Mouse (Mus musculus) gonadal fat pad, adult 2 months (tissue): ENCODE results near the gene Tecrl. TPM values are rescaled to one million over a fixed set of nuclear protein-coding genes. Genes with fewer than 3 reads are reported as not detected.

ENCODE experiments used
- DNase-seq: peaks from one replicate; pipeline ENCODE4 v3.0.0-alpha.2; 2012; ENCODE audit warnings: low read depth
- polyA plus RNA-seq: library from polyadenylated mRNA; depleted of rRNA; stranded (reverse); fragments of >200 nt; gene quantifications from 2 replicates; pipeline ENCODE4 v1.2.3, GENCODE M21; 2012; rRNA removed

Tecrl gene
- polyA plus RNA-seq, result not detected in 2 replicates

- no peak for DNase-seq
Measured at GRCm38 (mm10) chr5:83354846-83355561, at the start of gene Tecrl. Gene Tecrl (minus strand): TSS chr5:83355195.

GRCm38 (mm10) chr5:83385021-83385420 lies 30.0 kb upstream of the Tecrl start:
- DNase-seq, result no peak

- DNase-seq, result no peak
Measured at GRCm38 (mm10) chr5:83351615-83352014, 3.4 kb downstream of the Tecrl start.

GRCm38 (mm10) chr5:83339144-83339543 lies 15.9 kb downstream of the Tecrl start:
- no peak for DNase-seq

GRCm38 (mm10) chr5:83267148-83267776 lies 87.7 kb downstream of the Tecrl start:
- no peak for DNase-seq

GRCm38 (mm10) chr5:83260059-83260458 lies 94.9 kb downstream of the Tecrl start:
- DNase-seq, result no peak

GRCm38 (mm10) chr5:83254141-83254540 lies 100.9 kb downstream of the Tecrl start:
- no peak for DNase-seq

- no peak for DNase-seq
Measured at GRCm38 (mm10) chr5:83238848-83239452, 116.0 kb downstream of the Tecrl start.
